Mouse (Mus musculus) adrenal gland, adult 18-20 months (tissue): ENCODE data around the gene Jmy. TPM values are rescaled to one million over a fixed set of nuclear protein-coding genes. Genes with fewer than 3 reads are reported as not detected.
A peak's percentile ranks its signal among the peaks of the same experiment; 100 is the strongest.
"Not testable (repeated sequence)": the region's sequence is repeated elsewhere in the genome, so short reads cannot be mapped to it uniquely, and the experiment has no call there.

Source experiments
- DNase-seq, 2 experiments: peaks; one replicate each; pipeline ENCODE4 v3.0.0; 2021 to 2022; ENCODE audit warnings: low spot score in 2 of 2
- long read RNA-seq, 2 experiments: library from polyadenylated mRNA; stranded (forward); transcript quantifications; one replicate each; pipeline ENCODE4 v2.0.0; 2021
- total RNA-seq, 2 experiments: library from RNA; stranded (reverse); gene quantifications; 1 replicate in 1 of 2; 2 replicates in 1 of 2; pipeline ENCODE4 v1.2.3; 2021

Gene Jmy
- total RNA-seq = 10 to 100 TPM; 37.0 to 51.1 TPM
- long read RNA-seq, experiment 1, partial matches to known transcripts = 0 of 4 reads
- long read RNA-seq, experiment 1, other reads (novel, unspliced or antisense) = 4 of 4 reads
- long read RNA-seq, experiment 2, partial matches to known transcripts = 22 of 27 reads
- long read RNA-seq, experiment 2, other reads (novel, unspliced or antisense) = 5 of 27 reads

- DNase-seq = peak; percentile 86
Measured at GRCm38 (mm10) chr13:93499167-93499972, at the start of gene Jmy. Jmy (minus strand) TSS chr13:93499808.

- DNase-seq = no peak
Measured at GRCm38 (mm10) chr13:93547641-93548040, 48.0 kb upstream of the Jmy start.

- no peak for DNase-seq
Measured at GRCm38 (mm10) chr13:93546011-93546410, 46.4 kb upstream of the Jmy start.

- no peak for DNase-seq
Measured at GRCm38 (mm10) chr13:93544274-93544673, 44.7 kb upstream of the Jmy start.

- no peak for DNase-seq
Measured at GRCm38 (mm10) chr13:93539311-93539710, 39.7 kb upstream of the Jmy start.

- DNase-seq = no peak
Measured at GRCm38 (mm10) chr13:93518753-93519319, 19.2 kb upstream of the Jmy start.

GRCm38 (mm10) chr13:93517223-93517622 lies 17.6 kb upstream of the Jmy start:
- no peak for DNase-seq

GRCm38 (mm10) chr13:93514000-93514795 lies 14.6 kb upstream of the Jmy start:
- DNase-seq = no peak

GRCm38 (mm10) chr13:93510447-93511180 lies 11.0 kb upstream of the Jmy start:
- no peak for DNase-seq

GRCm38 (mm10) chr13:93506920-93507319 lies 7.3 kb upstream of the Jmy start:
- not testable (repeated sequence) for DNase-seq

GRCm38 (mm10) chr13:93501724-93502123 lies 2.1 kb upstream of the Jmy start:
- no peak for DNase-seq

GRCm38 (mm10) chr13:93499973-93500633 lies 495 bp upstream of the Jmy start:
- DNase-seq = no peak

GRCm38 (mm10) chr13:93498211-93499166 lies 1.1 kb downstream of the Jmy start:
- DNase-seq = peak; percentile 51 to 58

- no peak for DNase-seq
Measured at GRCm38 (mm10) chr13:93496977-93497376, 2.6 kb downstream of the Jmy start.

GRCm38 (mm10) chr13:93488510-93488909 lies 11.1 kb downstream of the Jmy start:
- DNase-seq = no peak

GRCm38 (mm10) chr13:93487734-93488133 lies 11.9 kb downstream of the Jmy start:
- no peak for DNase-seq

- DNase-seq = no peak
Measured at GRCm38 (mm10) chr13:93484276-93484675, 15.3 kb downstream of the Jmy start.

- no peak for DNase-seq
Measured at GRCm38 (mm10) chr13:93481110-93481509, 18.5 kb downstream of the Jmy start.

GRCm38 (mm10) chr13:93478344-93478743 lies 21.3 kb downstream of the Jmy start:
- DNase-seq = no peak
